Mouse (Mus musculus): ENCODE data around the gene Igfbpl1. TPM values are rescaled to one million over a fixed set of nuclear protein-coding genes. Genes with fewer than 3 reads are reported as not detected.

Igfbpl1 gene
- polyA plus RNA-seq (2012; rRNA removed) = 268 and 402 TPM in 2 replicates

GRCm38 (mm10) chr4:45826275-45827040, at the start of gene Igfbpl1:
Gene Igfbpl1 (minus strand): TSS chr4:45826923.

GRCm38 (mm10) chr4:45848109-45848824, 21.5 kb upstream of the Igfbpl1 start, which contains the start of gene Stra6l:
Gene Stra6l (plus strand): TSS chr4:45848664.

GRCm38 (mm10) chr4:45798964-45799363, 27.8 kb downstream of the Igfbpl1 start, which contains the start of gene Aldh1b1:
Gene Aldh1b1 (plus strand): TSS chr4:45799022.

Other genes starting within 250 kb of the Igfbpl1 start
- 9.6 and 10.9 TPM in 2 replicates for gene Aldh1b1, start 27.9 kb downstream of the Igfbpl1 start, polyA plus RNA-seq (2012; rRNA removed)
- 2.2 and 3.7 TPM in 2 replicates for gene Stra6l, start 21.7 kb upstream of the Igfbpl1 start, polyA plus RNA-seq (2012; rRNA removed)
- gene Ccdc180, start 63.4 kb upstream of the Igfbpl1 start, polyA plus RNA-seq (2012; rRNA removed) = 0.28 and 0.31 TPM in 2 replicates
- 21.0 and 21.2 TPM in 2 replicates for gene Tdrd7, start 138.4 kb upstream of the Igfbpl1 start, polyA plus RNA-seq (2012; rRNA removed)
- gene Tmod1, start 212.0 kb upstream of the Igfbpl1 start, polyA plus RNA-seq (2012; rRNA removed) = 0.54 and 2.8 TPM in 2 replicates

Measured in central nervous system, embryonic 14 days (tissue).